Mouse (Mus musculus) C2C12 (cell line): ENCODE measurements around the gene Doc2g. TPM values are rescaled to one million over a fixed set of nuclear protein-coding genes. Genes with fewer than 3 reads are reported as not detected.
A peak's percentile ranks its signal among the peaks of the same experiment; 100 is the strongest.

ENCODE experiments used
- H3K27me3 ChIP-seq: one replicate; pipeline ENCODE4 v1.6.1; 2011; ENCODE audit not compliant: control insufficient read depth, insufficient read depth, insufficient read length
- H3K36me3 ChIP-seq: one replicate; pipeline ENCODE4 v1.6.1; 2011; ENCODE audit not compliant: control insufficient read depth, insufficient read depth
- H3K4me3 ChIP-seq: one replicate; pipeline ENCODE4 v1.5.1; 2011; ENCODE audit warnings: mild to moderate bottlenecking, control low read depth; ENCODE audit not compliant: poor library complexity, insufficient read depth, severe bottlenecking
- H3K79me2 ChIP-seq: one replicate; pipeline ENCODE4 v1.6.1; 2011; ENCODE audit not compliant: control insufficient read depth, insufficient read depth
- H3K79me3 ChIP-seq: one replicate; pipeline ENCODE4 v1.6.1; 2011; ENCODE audit warnings: low read depth, control low read depth
- H3ac ChIP-seq: one replicate; pipeline ENCODE3; 2011; ENCODE audit warnings: low read depth; ENCODE audit not compliant: control insufficient read depth, insufficient read length
- CEBPB ChIP-seq: IDR thresholded peaks from one replicate; pipeline ENCODE4 v1.6.1; 2011; ENCODE audit warnings: low read depth, mild to moderate bottlenecking, control low read depth, moderate library complexity
- CTCF ChIP-seq: IDR thresholded peaks from one replicate; pipeline ENCODE4 v1.5.1; 2011; ENCODE audit not compliant: control insufficient read depth, insufficient read depth, insufficient read length
- FOSL1 ChIP-seq: IDR thresholded peaks from one replicate; pipeline ENCODE4 v1.8.0; 2011; ENCODE audit warnings: mild to moderate bottlenecking, low read length; ENCODE audit not compliant: poor library complexity, insufficient read depth, severe bottlenecking
- MAX ChIP-seq: IDR thresholded peaks from one replicate; pipeline ENCODE4 v1.6.1; 2011; ENCODE audit warnings: mild to moderate bottlenecking, control low read depth
- MYOD1 ChIP-seq: IDR thresholded peaks from one replicate; pipeline ENCODE4 v1.6.1; 2011; ENCODE audit warnings: low read depth; ENCODE audit not compliant: control insufficient read depth, insufficient read length
- MYOG ChIP-seq: IDR thresholded peaks from one replicate; pipeline ENCODE4 v1.6.1; 2011; ENCODE audit not compliant: control insufficient read depth, insufficient read length; ENCODE audit errors: extremely low read depth
- USF1 ChIP-seq: IDR thresholded peaks from one replicate; pipeline ENCODE4 v1.6.1; 2011; ENCODE audit warnings: low read depth, mild to moderate bottlenecking, control low read depth, moderate library complexity
- polyA plus RNA-seq: library from polyadenylated mRNA; unstranded; fragments of >200 nt; fragmentation: generic; extraction: Trizol; gene quantifications from one replicate; pipeline ENCODE4 v1.2.1, GENCODE M21; 2012; ENCODE audit warnings: missing spikeins

The Doc2g gene
- polyA plus RNA-seq, 1 experiment, result 0.98 TPM

- Histone ChIP-seq H3ac (no peak overlapping the region), H3K27me3 (no peaks in the 10 kb centered on the region), H3K79me2 (no peaks in the 10 kb centered on the region), H3K36me3 (peaks cover 36% of the 10 kb centered on the region), H3K4me3 (no peak overlapping the region), H3K79me3 (no peaks in the 10 kb centered on the region)
- TF ChIP-seq MYOG, result no peak
- TF ChIP-seq CEBPB, result no peak
- TF ChIP-seq MAX, result no peak
- no peak for TF ChIP-seq FOSL1
- no peak for TF ChIP-seq CTCF
- no peak for TF ChIP-seq MYOD1
- TF ChIP-seq USF1, result no peak
Observed at GRCm38 (mm10) chr19:4004331-4004730, 1.2 kb downstream of the Doc2g start.

GRCm38 (mm10) chr19:4005091-4005490 lies 2.0 kb downstream of the Doc2g start:
- Histone ChIP-seq H3ac (no peak overlapping the region), H3K36me3 (peaks cover 43% of the 10 kb centered on the region), H3K27me3 (no peaks in the 10 kb centered on the region), H3K4me3 (no peak overlapping the region), H3K79me3 (no peaks in the 10 kb centered on the region), H3K79me2 (no peaks in the 10 kb centered on the region)
- TF ChIP-seq CTCF (no peak), MYOG (no peak), USF1 (no peak), MYOD1 (no peak), MAX (no peak), FOSL1 (no peak), CEBPB (no peak)

- Histone ChIP-seq H3K27me3 (no peaks in the 10 kb centered on the region), H3ac (no peak overlapping the region), H3K36me3 (peaks cover 50% of the 10 kb centered on the region), H3K79me3 (no peaks in the 10 kb centered on the region), H3K79me2 (peaks cover 1% of the 10 kb centered on the region), H3K4me3 (no peak overlapping the region)
- no peak for TF ChIP-seq MYOG
- no peak for TF ChIP-seq USF1
- TF ChIP-seq MYOD1, result no peak
- TF ChIP-seq MAX, result no peak
- TF ChIP-seq CTCF, result no peak
- TF ChIP-seq CEBPB, result no peak
- TF ChIP-seq FOSL1, result no peak
Observed at GRCm38 (mm10) chr19:4005971-4006370, 2.9 kb downstream of the Doc2g start.

- H3K79me2 ChIP-seq, result peaks cover 15% of the 10 kb centered on the region
- H3K79me3 ChIP-seq, result peaks cover 8% of the 10 kb centered on the region
- H3K36me3 ChIP-seq, result peaks cover 45% of the 10 kb centered on the region
- no peaks in the 10 kb centered on the region for H3K27me3 ChIP-seq
- H3ac ChIP-seq, result no peak overlapping the region
- H3K4me3 ChIP-seq, result no peak overlapping the region
- no peak for TF ChIP-seq MYOD1
- no peak for TF ChIP-seq CTCF
- no peak for TF ChIP-seq MYOG
- no peak for TF ChIP-seq USF1
- TF ChIP-seq FOSL1, result no peak
- no peak for TF ChIP-seq CEBPB
- TF ChIP-seq MAX, result no peak
Observed at GRCm38 (mm10) chr19:4011086-4011485, 8.0 kb downstream of the Doc2g start.

GRCm38 (mm10) chr19:4012432-4013022 lies 9.4 kb downstream of the Doc2g start, which contains the start of gene Ndufv1:
Ndufv1 (minus strand) TSS chr19:4012806.
- H3K27me3 ChIP-seq, result no peaks in the 10 kb centered on the region
- peak within 1 kb of the TSS; percentile 91 for H3ac ChIP-seq
- peaks cover 33% of the 10 kb centered on the region for H3K36me3 ChIP-seq
- H3K79me3 ChIP-seq, result peaks cover 8% of the 10 kb centered on the region
- peak within 1 kb of the TSS; percentile 97 for H3K4me3 ChIP-seq
- TF ChIP-seq CTCF, result peak; percentile 70
- peak; percentile 66 for TF ChIP-seq MAX
- no peak for TF ChIP-seq FOSL1
- TF ChIP-seq CEBPB, result no peak
- TF ChIP-seq USF1, result peak; percentile 53
- H3K79me2 ChIP-seq, result peaks cover 15% of the 10 kb centered on the region

- H3ac ChIP-seq, result peak overlapping the region; percentile 55
- no peaks in the 10 kb centered on the region for H3K27me3 ChIP-seq
- peaks cover 8% of the 10 kb centered on the region for H3K79me3 ChIP-seq
- H3K79me2 ChIP-seq, result peaks cover 15% of the 10 kb centered on the region
- TF ChIP-seq USF1 (no peak), MYOG (no peak), MYOD1 (no peak), FOSL1 (no peak), CEBPB (no peak), MAX (no peak), CTCF (no peak)
- H3K4me3 ChIP-seq, result no peak overlapping the region
- peaks cover 27% of the 10 kb centered on the region for H3K36me3 ChIP-seq
Observed at GRCm38 (mm10) chr19:4013066-4013465, 10.0 kb downstream of the Doc2g start.
